Mouse (Mus musculus): Measurements from ENCODE around the gene Lamp2.
"Not testable (repeated sequence)": the region's sequence is repeated elsewhere in the genome, so short reads cannot be mapped to it uniquely, and the experiment has no call there.

The Lamp2 gene

DNA sequence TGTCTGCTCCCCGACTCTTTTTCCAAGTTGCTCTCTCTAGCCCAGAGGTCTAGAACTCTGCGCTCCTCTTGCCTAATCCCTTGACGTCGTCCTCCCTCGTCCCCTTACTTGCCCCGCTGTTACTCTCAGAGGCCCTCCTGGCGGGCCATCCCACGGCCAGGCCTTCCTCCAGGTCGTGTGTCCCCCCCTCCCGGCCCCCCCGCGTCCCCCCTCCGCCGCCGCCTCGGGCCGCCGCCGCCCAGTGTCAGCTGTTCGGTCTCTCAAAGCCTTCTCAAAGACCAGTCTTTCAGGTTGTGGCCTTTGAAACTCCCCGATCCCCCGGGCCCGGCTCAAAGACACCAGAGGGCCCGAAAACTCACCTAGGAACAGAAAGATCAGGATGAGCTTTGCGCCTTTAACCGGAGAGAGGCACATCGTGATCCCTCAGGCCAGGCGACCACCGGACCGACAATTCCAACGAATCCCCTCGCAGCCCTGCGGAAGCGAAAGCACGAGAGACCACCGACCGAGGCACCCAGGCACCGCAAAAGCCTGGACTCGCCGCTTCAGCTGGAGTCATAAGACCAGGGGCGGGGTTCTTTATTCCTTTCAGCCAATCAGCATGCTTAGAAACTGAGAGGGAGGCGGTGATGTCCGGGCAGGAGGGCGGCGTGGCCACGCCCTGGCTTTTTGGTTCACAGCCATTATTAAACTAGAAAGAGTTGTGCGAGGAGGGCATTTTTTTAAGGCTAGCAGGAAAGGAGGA lies at the start of gene Lamp2:
Gene Lamp2, minus strand, starts transcription at position 565 of the 745 bp plus-strand sequence.
- peak; percentile 84 for DNase-seq (ENCODE audit: low read depth, low spot score)

DNA sequence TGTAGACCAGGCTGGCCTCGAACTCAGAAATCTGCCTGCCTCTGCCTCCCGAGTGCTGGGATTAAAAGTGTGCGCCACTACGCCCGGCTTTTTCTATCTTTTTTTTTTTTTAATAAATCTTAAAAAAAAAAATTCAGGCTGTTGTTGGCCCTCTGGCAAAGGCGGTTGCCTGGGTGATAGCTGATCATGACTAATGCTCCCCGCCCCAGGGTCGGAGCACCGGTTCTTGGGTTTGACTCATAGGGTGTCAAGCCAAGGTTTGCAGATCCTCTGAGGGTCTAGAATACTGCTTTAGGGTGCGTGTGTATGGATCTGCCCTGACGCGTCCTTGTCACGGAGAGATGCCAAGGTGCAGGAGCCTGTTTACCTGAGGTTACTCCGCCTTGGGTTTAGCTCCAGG lies 48.6 kb upstream of the Lamp2 start:
- peak; percentile 16 for DNase-seq (ENCODE audit: low read depth, low spot score)

DNA sequence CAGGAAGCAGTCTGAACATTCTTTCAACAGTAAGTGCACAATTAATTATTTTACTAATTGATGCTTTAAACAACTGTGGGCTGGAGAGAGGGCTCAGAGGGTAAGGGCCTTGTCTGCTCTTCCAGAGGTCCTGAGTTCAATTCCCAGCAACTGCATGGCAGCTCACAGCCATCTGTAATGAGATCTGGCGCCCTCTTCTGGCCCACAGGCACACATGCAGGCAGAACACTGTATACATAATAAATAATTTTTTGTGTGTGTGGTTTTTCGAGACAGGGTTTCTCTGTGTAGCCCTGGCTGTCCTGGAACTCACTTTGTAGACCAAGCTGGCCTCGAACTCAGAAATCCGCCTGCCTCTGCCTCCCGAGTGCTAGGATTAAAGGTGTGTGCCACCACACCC lies 45.9 kb upstream of the Lamp2 start:
- DNase-seq (ENCODE audit: low read depth, low spot score): peak; percentile 14

DNA sequence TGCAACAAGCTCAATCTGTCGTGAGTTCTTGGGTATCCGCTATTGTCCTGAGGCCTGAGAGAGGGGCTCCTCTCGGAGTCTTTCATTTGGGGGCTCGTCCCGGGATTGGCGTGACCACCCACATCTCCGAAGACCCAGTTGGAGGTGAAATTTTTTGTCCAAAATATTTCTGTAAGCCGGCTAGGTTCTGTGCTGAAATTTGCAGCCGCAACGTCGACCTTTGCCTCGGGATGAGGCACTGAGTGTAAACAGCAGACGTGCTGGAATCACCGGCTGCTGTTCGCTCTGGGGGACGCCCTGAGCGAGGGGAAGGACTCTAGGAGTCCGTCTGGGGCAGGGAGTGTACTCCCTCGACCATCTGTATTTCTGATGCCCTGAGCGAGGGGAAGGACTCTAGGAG lies 29.2 kb upstream of the Lamp2 start:
- DNase-seq (ENCODE audit: low read depth, low spot score): not testable (repeated sequence)

DNA sequence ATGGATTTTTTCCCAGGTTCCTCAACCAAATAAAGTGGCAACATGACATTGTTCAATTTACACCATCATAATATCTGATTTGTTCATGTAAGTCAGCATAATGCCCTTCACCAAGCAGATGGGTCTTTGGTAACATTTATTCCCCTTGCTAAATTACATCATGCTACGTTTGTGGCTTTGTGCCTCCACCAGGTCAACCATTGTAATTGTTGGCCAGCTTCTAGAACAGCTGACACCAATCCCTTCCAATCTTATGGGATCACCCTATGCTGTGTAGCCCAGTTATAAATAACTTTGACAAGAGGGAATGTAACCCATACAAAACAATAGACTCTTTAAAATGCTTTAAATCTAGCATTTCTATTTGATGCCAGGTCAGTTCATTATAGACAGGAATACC lies 22.3 kb upstream of the Lamp2 start:
- no peak for DNase-seq (ENCODE audit: low read depth, low spot score)

DNA sequence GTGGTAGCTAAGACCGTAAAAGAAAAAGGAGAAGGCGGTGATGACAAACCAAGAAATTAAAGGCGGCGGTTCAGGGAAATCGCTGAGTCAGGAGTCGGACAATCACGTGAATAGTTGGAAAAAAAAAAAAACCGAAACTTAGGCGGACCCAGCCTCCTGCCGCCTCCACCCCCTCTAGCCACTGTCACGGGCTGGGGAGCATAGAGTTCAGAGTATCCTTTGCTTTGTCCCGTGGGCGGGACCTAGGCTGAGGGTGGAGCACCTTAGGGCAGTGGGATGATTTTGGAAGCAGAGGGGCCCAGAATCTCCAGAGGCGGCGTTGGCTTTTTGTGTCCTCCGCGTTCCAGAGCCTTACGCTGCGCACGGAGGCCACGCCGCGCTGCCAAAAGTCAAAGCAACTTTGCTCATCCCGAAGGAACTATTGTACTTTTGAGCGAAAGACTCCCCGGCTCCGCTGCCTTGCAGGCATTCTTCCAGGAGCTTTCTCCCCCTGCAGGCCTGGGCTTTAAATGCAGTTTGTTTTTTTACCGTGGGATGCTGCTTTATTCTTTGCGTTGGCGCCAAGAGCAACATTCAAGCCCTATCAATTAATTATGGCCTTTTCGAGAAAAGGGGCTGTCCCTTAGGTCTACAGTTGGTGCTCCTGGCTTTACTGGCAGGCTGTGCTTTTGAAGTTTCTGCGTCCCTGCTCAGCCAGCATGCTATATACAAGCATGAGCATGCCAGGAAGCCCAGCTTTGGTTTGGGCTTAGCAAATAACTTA lies 17.5 kb upstream of the Lamp2 start:
- DNase-seq (ENCODE audit: low read depth, low spot score): peak; percentile 92

DNA sequence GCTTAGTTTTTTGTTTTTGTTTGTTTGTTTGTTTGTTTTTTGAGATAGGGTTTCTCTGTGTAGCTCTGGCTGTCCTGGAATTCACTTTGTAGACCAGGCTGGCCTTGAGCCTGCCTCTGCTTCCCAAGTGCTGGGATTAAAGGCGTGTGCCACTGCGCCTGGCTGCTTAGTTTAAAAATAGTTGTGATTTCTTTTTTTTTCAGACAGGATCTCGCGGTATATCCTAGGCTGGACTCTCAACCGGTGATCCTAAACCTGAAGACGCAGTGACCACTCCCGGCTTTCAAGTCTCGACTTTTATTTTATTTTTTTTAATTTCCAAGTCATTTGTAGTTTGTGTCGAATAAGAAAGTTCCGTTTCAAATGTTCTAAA lies 16.9 kb upstream of the Lamp2 start:
- peak; percentile 60 for DNase-seq (ENCODE audit: low read depth, low spot score)

DNA sequence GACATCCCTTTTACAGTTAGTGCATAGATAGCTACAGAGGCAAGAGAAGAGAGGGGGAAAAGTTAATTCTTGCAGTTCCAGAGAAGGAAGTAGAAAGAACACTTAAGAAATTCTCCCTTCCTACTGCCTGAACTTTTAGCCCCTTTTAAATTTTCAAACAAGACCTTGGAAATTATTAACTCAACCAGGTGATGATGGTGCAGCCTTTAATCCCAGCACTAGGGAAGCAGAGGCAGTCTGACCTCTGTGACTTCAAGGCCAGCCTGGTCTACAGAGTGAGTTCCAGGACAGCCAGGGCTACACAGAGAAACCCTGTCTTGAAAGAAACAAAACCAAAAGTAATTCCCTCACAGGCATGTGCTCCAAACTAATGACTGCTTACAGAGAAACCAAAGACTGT lies 10.0 kb upstream of the Lamp2 start:
- DNase-seq (ENCODE audit: low read depth, low spot score): no peak

DNA sequence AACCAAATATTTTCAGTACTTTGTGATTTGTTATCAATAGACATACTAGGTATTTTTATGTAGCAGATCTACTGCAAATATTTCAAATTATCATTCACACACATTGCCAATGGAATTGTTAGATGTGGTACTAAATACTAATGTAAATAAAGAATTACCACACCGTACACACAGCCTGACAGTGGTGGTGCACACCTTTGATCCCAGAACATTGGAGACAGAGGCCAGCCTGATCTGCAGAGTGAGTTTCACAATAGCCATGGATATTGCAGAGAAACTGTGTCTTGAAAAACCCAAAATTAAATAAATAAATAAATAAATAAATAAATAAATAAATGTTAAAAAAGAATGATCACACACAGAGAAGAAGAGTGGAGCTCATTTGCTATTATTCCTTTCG lies 6.9 kb upstream of the Lamp2 start:
- no peak for DNase-seq (ENCODE audit: low read depth, low spot score)

DNA sequence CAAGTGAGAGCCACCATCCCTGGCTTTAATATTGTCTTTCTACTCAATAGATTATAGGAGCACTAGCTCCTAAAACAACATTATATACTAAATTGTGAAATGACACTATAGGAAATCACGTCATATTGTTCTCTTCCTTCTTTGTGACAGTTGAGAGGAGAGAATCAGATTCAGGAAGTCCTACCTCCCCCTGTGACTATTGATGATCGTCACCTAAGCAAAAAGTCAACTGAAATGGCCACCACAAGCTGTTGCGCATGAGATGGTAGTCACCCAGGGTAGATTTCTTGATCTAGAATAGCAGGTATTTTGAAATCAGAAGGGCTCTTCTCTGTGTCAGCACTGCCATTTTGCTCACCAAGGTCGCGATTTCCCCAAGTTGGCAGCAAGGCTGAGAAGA lies 5.8 kb upstream of the Lamp2 start:
- DNase-seq (ENCODE audit: low read depth, low spot score): no peak

DNA sequence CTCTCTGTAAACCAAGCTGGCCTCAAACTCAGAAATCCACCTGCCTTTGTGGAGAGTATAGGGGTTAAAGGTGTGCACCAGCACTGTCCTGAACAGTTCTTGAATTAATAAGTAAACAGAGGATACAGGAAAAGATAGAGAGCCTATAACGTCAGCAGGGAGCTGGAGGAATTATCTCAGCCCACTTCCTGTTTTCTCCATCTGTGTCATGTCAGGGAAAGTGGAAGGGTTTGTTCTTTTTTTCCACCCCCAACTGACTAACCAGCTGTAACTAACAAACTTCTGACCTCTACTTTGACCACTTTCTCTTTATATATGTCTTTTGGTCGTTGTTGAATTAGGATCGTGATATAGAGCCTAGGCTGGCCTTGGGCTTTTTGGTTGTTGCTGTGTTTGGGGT lies 4.6 kb upstream of the Lamp2 start:
- no peak for DNase-seq (ENCODE audit: low read depth, low spot score)

DNA sequence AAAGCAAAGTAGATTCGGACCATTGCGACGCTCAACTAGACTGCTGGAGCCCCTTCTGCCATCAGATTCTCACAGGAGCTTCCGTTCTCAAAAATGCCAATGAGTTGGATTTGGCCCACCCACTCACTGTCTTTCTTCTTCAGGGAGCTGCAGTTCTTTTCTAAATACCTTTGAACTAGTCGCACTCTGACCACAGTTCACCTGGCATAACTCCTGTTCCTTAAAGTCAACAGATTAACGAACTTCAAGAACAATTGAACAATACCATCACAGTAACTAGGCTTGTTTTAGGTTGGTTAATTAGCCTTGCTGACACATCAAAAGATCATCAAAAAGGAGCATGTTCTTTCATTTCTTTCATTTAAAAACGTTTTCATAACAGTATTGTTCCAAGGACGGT lies 2.8 kb upstream of the Lamp2 start:
- DNase-seq (ENCODE audit: low read depth, low spot score): no peak

DNA sequence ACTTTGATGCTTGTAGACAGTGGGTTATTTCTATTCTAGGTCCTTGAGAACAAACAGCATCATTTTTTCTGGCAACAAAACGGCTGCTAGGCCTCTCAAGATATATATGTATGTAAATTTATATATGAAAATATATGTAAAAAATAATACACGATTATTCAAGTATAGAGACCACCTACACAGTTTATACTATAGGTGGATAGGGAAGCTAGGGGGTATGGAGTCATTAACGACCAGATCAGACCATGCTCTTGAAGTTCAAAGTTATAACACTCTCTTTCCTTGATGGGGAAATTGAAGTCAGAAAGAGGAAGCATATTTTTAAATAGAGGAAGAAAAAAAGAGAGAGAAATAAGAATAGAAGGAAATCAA lies 367 bp upstream of the Lamp2 start:
- DNase-seq (ENCODE audit: low read depth, low spot score): no peak

DNA sequence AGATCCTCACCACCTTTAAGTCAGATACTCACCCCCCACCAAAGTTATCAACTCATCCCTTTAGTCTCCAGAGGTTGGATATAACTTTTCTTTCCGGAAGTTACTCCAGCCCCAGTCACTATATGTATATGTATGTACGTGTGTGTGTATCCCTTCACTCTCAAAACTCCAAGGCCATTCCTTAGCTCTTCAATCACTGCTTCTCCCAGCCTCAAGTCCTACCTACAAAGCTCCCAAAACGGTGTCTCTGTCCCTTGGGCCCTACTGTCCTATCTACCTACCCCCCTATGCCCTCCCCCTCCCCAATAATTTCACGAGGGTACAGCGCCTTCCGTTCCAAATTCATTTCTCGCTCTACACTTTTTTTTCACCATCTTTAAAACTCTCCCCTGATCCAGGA lies 780 bp downstream of the Lamp2 start:
- DNase-seq (ENCODE audit: low read depth, low spot score): no peak

DNA sequence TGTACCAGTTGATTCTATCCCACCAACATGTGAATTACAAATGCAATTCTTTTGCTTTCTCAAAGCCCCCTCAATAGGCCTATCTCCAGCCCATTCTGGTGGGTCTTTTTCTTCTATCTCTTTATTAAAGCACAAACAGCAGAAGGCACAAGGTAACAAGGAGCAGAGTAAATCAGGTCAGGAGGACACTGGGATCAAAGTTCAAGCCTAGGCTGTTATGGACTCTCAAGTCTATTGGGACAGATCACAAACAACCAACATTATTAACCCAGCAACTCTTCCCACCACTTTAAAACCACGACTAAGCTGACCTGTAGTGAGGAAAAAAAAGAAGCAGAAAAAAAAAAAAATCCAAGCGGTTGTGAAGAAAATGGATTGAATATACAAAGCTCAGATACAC lies 1.4 kb downstream of the Lamp2 start:
- no peak for DNase-seq (ENCODE audit: low read depth, low spot score)

DNA sequence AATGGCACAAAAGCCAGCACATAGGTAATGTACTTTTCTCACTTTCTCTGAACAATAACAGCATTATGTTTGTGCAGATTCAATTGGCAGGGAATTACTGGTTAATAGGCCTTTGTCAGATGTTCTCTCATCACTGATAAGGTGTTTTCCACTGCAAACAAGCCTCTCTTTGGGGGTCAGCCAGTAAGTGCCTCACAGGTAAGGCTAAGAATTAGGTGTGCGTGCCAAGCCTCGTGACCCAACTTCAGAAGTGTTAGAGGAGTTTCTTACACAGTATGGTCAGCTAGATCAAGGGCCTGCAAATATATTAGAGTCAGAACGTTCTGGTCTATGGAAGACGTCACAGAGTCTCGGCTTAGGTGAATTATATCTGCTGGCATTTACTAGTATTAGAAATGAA lies 2.3 kb downstream of the Lamp2 start:
- DNase-seq (ENCODE audit: low read depth, low spot score): no peak

DNA sequence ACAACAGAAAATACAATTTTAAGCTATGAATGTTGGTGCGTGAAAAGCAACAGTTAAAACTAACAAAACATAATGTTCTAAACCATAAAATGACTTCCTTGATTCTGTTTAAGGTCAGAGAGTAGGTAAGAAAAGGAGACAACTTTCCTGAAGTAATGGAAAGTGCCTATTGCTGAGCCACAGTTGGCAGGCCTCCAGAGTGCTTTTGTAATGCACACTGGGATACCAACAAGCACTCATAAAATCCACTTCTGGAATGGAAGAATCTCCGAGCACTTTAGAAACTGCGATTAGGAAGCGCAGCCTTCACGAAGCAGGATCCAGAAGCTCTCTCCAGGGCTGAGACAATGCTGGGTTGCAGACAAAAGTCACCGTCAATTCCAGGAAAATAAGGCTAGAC lies 5.8 kb downstream of the Lamp2 start:
- no peak for DNase-seq (ENCODE audit: low read depth, low spot score)

DNA sequence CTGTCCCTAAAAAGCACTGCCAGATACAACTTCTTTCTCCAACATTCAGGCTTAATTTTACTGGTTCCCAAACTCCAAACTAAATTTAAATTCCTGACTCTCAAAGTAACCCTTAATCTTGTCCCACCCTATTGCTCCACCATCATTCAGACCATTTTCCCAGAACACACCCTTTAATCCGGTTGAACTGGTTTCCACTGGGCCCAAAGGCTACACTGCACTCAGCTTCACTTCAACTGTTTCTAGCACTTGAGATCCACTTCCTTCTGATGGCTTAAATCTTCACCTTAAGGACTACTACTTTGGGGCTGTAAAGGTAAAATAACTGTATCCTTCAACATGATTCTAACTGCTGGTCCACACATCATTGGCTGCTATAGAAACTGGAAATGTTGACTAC lies 10.5 kb downstream of the Lamp2 start:
- DNase-seq (ENCODE audit: low read depth, low spot score): no peak

DNA sequence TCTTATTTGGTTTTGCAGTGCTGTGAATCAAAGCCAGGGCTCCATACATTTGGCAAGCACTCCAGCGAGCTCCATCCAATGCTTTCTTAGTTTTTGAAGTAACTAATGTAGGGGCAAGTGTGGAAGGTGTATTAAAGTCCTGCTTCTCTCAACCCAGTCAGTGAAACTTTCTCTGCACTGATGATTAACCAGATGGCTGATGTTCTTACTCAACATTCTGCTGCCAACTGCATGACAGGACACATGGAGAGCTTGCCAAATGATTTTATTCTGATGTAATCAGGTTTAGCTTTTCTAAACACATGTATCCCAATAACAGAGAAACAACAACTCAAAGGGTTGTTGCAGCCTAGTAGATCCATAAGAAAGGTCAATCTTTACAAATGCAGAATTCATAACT lies 13.8 kb downstream of the Lamp2 start:
- DNase-seq (ENCODE audit: low read depth, low spot score): no peak

DNA sequence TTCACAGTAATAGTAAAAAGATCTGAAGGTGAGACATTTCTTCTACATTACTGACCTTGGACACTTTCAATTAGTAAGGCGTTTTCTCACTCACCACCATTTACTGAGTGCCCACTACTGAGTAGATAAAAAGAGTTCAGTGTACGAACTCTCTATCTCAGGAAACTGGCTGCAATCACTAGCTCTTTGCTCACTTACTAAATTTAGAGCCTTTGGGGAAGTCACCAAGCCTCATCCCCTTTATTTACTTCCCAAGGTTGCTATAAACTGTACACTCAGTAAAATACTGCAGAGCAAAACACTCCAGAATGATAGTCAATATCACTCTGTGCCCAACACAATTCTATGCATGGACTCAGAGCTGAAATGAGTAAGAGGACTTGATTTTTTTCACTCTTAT lies 16.6 kb downstream of the Lamp2 start:
- DNase-seq (ENCODE audit: low read depth, low spot score): no peak

DNA sequence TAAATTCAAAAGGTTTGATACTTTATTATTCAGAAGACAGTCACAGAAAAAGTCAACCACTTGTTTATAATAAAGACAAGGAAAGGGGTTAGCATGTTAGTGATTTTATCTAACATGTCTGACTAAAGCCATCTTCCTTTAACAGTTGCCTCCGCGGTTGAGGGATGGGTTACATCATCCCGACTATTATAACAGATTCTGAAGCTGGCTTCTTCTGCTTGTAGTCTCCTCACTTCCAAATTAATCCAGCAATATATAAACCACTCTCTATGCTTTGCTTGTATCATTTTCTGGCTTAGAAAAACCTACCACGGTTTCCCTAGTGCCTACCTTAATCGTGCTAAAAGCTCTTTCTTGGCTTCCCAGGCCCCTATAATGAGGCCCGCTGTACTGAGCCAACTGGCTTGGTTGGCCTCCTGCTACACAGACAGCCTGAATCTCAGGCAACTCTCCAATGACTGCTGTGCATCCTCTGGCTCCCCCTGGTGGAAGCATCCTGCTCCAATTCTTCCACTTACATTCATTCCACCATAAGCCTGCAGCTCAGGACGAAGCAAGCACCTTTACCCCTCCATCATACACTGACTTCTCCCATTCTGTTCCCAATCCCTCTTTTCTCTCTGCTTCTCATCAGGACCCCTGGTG lies 18.0 kb downstream of the Lamp2 start:
- DNase-seq (ENCODE audit: low read depth, low spot score): peak; percentile 74

DNA sequence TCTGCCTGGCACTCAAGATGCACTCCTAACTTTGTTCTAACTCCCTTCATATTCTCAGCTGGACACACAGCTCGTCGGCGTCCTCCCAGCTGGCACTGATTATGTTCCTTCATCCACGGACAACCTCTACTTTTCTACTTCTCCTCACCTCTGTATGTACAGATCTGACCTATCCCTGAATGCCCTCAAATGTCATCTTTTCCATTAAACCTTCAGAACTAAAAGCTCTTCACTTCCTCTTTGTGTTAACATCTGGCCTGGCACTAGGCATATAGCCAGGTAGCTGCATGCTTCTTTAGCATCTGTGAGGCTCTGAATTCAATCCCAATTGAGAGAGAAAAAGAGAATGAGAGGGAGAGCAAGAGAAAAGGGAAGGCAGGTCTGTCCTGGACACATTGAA lies 26.8 kb downstream of the Lamp2 start:
- no peak for DNase-seq (ENCODE audit: low read depth, low spot score)

DNA sequence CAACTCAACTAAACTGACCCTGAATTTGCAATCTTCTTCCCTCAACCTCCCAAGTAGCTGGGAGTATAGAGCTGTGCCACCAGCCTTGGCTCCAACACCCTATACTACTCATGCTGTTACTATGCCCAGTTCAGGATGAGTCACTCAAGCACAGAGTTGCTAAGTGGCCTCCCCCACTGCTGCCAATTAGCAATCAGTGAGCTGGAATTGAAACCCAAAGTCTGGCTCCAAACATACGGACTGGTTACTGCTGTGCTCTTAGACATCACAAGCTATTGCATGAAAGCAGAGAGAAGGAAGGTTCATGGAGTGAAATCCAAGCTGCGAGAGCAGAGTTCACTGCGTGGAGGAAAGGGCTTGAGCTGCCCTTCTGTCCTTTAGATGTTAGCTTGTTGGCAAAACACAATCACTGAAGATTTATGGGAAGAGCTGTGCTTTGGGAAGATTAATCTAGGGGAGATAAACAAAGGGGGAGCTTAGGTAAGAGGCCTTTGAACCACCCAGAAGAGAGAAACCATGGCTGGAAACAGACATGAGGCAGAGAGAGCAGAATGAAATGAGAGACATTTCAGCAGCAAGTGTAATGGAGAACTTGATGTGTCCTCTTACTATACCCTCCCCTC lies 27.3 kb downstream of the Lamp2 start:
- no peak for DNase-seq (ENCODE audit: low read depth, low spot score)
